Mouse (Mus musculus) layer of hippocampus, postnatal 14 days (tissue): ENCODE measurements at regions not wholly inside any gene's neighbourhood (a gene's known extent, or its start where the extent isn't known, plus 50 kb on each side); places are given as distances from the start of the nearest gene placed in this dataset.

Experiments used
- DNase-seq, 2 experiments: peaks; one replicate each; pipeline ENCODE4 v3.0.0; 2021 to 2022; ENCODE audit warnings: low spot score in 2 of 2, mixed read lengths in 1 of 2

DNA sequence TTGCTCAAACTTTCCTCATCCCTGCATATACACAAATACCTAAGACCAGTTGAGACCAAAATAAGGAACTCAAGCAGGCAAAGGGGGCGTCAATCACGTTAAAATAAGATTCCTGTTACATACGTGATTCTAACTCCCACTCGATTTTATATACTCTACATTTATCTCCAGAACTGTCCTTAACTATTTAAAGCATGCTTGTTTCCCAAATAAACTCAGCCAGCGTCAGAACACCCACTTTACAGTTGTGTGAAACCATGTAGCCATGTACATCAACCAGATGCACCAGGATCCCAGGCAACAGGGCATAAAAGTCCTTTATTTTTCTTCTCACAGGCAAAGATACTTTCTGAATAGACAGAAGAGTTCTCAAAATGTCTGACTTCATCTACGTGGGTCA is 61.5 kb downstream of the Ccna1 start:
- no peak for DNase-seq

DNA sequence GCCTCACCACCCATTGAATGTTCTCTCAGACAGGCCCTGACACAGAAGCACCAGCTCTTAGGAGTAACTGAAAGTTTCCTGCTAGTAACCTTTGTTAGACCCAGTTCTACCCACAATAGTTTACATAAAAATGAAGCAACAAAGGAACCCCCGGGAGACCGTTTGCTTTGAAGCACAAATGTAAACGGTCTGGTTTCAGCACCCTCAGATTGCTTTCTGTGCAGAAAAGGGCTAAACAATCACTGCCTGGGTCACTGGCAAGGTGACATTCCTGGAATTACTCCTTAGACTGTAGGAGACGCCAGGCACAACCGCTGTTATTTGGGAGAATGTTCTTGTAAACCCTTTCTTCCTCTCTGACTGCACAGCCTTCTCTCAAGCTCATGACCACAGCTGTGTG is 65.2 kb downstream of the Ccna1 start:
- no peak for DNase-seq

DNA sequence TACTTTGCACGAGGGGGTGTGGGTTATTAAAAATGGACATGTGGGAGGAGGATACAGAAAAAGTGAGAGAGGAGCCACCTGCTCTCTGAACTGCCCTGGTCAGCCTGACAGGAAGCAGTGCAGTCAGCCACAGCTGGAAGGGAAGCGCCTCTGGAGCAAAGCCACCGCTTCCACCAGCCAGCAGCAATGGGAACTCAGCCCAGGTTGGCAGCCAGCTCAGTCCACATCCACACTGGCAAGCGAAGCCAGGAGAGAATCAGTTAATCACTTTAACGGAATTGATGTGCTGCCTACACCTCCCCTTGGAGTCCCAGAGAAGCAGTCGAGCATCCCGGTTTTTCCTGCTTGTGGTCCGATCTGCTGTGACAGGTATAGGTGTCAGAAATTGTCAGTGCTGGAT is 65.9 kb downstream of the Ccna1 start:
- DNase-seq: peak; percentile 32 to 75

DNA sequence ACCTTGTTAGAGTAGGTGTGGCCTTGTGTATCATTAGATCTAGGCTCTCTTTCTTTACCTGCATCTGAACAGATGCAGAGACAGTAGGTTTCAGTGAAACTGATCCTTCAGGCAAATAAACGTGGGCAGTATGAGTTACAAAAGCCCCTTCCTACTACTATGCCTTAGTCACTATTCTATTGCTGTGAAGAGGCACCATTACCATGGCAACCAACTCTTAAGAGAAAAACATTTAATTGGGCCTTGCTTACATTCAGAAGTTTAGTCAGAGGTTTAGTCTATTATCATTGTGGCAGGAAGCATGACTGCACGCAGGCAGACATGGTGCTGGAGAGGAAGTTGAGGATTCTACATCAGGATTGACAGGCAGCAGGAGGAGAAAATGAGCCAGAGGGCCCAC is 65.8 kb upstream of the Sertm1 start:
- DNase-seq: no peak

DNA sequence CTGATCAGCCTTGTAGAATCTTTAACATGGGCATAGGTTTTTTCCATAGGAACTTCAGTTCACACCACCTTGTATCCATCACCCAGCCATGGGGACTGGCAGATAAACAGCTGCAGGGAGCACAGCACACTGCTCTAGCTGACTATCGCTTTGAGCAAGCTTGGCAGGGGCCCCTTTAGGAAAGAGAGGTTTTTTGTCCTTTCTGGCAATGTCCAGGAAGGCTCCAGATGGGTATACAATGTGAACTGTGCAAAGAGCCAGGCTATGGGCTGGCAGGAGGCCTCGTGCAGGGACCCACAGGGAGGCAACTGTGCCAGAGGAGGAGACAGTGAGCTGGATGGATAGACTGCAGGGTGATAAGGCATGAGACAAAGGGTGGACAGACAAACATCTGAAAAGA is 64.6 kb upstream of the Sertm1 start:
- peak in 1 of 2 experiments; percentile 62 for DNase-seq

DNA sequence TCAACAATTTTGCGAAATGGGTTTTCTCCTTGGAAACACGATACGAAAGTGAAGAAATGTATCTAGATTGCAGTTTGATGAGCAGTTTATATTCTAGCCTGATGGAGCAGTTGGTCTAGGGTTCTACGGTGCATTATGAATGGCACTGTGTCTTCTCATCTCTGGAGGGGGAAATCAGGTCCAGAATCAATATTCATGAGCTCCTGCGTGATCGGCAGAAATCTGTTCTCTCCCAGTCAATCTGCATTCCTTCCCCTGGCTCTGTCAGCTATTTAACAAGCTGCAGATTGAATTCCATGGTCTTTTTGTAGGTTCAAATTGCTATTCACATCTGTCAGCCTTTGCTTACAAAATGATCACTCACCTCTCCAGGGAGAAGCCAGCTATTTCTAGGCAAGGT is 49.8 kb upstream of the Sertm1 start:
- DNase-seq: peak in 1 of 2 experiments; percentile 64
